Mouse (Mus musculus): ENCODE measurements around the gene F12.

The F12 gene

DNA sequence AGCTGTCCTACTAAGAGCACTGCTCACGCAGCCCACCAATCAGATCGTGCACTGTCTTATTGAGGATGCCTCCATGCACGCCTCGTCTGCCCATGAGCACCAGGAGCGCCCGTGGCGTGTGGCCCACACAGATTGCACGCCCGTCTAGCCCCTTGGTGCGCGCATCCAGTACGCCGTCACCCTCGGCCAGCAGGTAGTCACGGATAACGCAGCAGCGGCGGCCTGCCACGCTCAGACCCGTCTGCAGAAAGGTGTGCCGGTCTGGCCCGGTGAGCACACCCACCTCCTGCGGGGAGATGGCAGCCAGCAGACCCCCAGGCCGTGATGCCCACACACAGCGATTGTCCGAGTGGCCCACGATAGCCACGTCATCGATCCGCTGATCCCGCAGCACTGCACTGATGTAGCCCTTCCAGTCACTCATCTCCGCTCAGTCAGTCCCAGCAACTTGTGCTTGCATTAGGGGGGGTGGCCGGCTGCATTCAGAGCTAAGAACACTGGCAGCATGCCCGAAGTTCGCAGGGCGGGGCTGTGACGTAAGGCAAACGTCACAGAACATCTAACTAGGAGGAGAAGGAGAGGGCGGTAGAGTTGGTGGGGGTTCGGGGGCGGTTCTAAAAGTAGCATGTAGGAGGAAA, 11.7 kb downstream of the F12 start, which contains the start of gene Pfn3:
TSS of gene Pfn3 (minus strand) at position 490 of the 638 bp plus-strand sequence.
- intact Hi-C loops (cut with DNase I): no loop called here

DNA sequence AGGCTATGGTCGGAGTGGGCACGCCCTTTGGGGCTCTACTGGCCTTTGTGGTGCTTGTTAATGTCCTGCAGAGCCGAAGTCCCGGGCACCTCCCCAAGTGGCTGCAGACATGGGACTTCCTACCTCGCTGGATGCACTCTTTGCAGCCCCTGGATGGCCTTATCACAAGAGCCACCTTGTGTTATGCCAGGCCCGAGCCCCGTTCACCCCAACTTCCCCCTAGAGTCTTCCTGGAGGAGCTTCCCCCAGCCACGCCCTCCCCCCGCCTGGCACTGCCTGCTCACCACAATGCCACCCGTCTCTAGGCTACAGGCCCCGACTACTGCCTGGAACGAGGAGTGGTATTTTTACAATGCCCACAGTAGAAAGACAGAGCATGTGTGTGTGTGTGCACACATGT, 13.3 kb downstream of the F12 start:
- intact Hi-C loops (cut with DNase I): no loop called here

DNA sequence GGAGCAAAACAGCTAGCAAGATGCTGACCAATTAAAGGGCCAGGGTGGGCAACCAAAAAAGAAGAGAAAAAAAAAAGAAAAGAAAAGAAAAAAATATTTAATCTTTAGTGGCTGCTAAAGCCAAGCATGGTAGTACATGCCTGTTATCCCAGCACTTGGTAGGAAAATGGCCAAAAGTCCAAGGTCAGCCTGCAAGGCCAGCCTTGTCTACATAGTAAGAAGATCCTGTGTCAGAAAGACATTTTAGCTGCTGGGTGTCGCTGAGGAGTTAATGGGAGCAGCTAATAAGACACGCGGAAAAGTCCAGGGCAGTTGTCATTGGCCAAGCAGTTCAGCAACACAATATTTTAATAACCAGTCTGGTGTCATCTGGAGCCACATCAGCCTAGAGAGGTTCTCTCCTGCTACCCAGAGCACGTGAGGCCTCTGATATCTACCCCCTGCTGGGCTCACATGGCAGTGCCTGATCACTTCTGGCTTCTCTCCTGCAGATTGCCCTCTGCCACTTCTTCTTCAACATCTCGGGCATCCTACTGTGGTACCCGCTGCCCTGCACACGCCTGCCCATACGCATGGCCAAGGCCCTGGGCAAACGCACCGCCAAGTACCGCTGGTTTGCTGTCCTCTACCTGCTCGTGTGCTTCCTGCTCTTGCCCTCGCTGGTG, 13.8 kb downstream of the F12 start:
- intact Hi-C loops (cut with DNase I): no loop called here

DNA sequence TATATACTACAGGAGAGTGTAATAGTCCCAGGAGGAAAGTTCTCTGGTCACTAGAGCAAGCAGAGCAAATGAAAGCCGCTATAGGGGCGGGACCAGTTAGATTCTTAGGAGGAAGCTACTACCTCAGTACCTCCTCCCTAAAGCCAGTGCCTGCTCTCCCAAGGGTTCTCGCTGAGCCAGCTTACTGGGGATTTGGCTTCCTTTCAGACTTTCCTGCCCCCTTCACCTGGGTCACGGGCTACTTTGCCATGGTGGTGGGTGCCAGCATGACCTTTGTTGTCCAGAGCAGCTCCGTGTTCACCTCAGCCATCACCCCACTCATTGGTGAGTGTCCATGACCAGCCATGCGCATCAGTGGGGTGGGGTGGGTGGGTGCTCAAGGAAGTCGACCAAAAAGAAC, 14.8 kb downstream of the F12 start:
- intact Hi-C loops (cut with DNase I): no loop called here

DNA sequence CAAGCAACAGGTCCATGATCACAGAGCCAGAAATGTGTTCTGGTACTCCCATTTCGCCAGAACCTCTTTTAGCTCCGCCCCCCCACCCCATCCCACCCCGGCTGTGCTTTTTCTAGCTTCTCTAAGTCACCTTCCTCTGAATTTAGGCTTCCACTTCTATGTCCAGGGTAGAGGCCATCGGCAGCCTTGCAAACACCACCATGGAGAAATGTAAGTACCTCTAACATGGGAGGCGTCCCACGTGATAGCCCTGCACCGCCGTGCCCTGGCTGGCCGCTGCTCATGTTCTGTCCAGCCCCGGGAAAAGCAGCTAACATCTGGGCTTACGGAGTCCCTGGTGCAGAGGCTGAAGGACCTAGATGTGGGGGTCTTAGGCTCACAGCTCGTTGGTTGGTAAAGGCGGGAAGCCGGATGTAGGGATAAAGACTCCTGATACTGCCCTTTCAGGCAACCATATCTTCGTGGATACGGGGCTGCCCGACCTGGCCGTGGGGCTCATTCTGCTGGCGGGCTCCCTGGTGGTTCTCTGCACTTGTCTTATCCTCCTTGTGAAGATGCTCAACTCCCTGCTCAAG, 18.0 kb downstream of the F12 start:
- intact Hi-C loops (cut with DNase I): loop anchor here (5.0 kb wide), 1 partner anchor 109 kb away; no protein-coding TSS in a partner anchor

DNA sequence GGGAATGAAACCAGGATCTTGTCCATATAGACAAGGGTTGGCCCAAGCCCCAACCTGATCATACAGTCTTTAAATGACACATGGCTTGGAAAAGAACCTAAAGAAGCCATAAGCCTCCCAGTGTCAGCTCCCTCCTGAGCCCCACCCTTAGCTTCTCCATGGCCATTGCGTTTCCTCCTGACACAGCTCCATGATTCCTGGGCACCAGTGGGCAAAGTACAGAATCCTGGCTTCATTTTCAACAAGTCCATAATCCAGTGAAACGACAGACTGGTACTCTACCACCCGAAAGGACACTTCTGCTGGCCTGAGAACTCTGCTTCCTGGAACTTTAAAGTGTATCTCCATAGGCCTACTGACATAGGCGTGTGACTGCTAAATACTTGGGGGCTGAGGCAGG, 19.3 kb downstream of the F12 start:
- intact Hi-C loops (cut with DNase I): loop anchor here (5.0 kb wide), 1 partner anchor 110 kb away; no protein-coding TSS in a partner anchor

DNA sequence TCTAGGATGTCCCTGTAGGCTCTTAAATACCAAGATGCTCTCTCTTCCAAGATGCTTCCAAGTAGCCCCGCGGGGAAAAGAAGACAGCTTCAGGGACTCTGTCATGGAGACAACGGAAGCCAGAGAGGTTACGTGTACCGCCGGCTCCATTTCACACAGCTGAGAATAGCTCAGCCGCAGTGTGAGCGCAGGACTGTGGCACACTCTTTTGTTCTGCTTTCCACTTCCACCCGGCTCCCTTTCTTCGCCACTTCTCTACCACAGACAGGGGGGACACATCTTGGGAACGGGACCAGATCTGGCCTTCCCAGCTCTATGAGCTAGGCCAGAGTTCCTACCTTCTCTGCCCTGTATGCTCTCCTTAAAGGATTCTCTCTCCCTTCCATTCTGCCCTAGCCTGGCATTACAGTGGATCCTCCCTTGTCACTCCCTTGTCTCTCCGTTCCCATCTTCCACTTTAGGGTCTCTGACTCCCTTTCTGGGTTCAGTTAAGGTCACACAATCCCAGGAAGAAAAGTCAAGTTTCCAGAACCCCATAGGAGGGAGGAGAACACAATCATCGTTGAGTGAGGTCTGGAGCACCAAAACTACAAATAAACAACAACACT, 20.7 kb downstream of the F12 start:
- intact Hi-C loops (cut with DNase I): loop anchor here (2.0 to 5.0 kb wide), 2 partner anchors 65 to 111 kb away; no protein-coding TSS in a partner anchor

DNA sequence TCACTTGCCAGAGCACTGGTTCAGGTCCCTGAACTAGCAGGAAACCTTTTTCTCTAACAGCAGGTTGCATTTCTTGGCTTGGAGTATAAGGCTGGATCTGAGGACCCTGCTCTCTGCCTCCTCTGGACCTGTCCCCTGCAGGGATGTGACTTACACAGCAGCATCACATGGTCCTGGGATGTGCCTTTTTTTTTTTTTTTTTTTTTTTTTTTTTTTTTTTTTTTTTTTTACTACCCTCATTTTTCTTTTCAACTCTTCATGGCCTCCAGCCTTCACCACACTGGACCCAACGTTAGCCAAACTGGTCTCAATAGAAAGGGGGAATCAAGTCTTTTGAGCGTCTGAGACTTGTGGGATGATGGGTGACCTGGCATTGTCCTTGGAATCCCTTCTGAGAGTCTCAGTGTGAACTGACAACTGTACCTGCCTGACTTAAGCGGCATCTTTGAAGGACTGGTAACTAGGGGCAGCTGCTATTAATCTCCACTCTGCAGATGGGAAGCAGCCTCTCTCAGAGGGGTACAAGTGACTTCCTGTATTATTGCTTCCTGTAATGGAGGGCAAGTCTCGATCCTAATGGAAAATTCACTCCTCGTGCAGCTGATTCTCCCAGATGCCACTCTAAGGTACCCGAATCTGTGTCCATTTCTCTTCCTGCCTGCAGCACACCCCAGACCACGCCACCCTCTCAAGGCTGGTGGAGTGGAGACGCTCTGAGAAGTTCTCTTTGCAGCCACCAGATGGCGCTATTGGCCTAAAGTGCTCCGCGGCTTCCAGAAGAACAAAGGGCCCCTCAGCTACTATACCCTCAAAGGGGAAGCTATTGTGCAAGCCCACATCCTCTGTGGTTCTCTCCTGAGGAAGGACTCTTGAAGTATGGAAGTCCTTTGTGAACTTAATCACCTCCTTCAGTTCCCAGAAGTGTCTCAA, 21.5 kb downstream of the F12 start:
- intact Hi-C loops (cut with DNase I): loop anchor here (2.0 to 5.0 kb wide), 2 partner anchors 66 to 112 kb away; no protein-coding TSS in a partner anchor

DNA sequence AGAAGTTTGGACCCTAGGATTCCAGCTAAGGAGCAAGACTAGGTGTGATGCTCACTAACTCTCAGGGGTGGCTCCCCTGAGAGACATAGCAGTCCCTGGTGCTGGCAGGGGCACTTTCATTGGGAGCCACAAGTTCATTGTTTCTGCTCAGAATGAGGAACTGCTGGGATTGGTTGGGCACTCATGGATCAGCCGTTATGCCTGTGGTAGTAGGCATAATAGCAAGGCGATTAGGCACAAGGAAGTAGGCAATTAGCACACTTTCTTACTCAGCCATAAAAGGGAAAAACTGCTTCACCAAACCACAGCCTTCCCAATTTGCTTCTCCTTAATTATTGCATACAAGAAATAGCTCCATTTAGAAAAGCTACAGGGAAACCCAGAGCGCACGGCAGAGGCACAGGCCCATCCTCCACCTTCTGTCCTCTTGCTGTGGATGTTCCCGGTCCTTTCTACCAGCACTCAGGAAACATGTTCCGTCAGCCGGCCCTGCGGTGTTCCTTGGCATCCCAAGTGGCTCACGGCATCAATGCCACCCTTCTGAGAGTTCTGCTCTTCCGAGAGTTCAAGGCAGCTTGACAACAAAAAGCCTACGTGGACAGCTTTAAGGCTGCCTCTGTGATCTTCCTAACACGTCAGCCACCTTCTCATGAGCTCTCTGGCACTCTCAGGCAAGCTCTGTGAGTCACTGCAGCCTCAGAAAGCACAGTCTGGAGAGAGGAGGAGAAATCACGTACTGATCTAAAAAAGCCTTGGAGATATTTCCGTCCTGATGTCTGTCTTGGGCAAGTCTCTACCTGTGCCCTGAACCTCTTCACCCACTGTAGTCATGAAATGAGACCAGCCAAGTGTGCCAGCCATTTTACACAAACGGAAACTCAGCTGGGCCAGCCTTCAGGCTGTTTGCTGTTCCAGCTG, 22.4 kb downstream of the F12 start:
- intact Hi-C loops (cut with DNase I): loop anchor here (2.0 kb wide), 1 partner anchor 67 kb away; no protein-coding TSS in a partner anchor

DNA sequence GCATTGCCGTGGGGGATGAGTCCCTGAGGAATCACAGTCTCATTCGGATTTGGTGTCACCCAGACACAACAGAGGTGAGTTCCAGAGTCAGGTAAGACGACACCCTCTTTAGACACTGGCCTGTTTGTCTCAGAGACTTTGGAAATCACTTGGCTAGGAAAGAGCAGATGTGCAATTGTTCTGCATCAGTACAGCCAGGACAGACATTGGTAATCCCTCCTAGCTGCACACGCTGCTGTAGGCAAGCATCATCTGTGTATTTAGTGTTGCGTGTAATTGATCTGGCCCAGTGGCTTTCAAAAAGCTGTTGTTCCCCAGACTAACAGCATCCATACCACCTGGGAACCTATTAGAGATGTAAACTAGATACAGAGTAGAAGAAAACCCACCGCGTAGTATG, 23.3 kb downstream of the F12 start:
- intact Hi-C loops (cut with DNase I): no loop called here

DNA sequence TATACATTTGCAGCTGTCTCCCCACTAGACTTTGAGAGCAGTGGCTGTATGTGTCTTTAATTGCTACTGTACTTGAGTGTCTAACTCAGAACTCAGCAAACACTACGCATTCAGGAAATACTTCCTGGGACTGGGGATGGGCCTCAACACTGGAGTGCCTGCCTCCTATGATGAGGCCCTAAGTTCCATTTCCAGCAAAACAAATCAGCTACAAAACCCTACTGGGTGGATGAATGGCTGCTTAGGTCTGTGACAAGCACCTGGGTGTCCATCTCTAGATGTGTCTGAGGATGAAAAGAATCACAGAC, 26.6 kb downstream of the F12 start:
- intact Hi-C loops (cut with DNase I): no loop called here

DNA sequence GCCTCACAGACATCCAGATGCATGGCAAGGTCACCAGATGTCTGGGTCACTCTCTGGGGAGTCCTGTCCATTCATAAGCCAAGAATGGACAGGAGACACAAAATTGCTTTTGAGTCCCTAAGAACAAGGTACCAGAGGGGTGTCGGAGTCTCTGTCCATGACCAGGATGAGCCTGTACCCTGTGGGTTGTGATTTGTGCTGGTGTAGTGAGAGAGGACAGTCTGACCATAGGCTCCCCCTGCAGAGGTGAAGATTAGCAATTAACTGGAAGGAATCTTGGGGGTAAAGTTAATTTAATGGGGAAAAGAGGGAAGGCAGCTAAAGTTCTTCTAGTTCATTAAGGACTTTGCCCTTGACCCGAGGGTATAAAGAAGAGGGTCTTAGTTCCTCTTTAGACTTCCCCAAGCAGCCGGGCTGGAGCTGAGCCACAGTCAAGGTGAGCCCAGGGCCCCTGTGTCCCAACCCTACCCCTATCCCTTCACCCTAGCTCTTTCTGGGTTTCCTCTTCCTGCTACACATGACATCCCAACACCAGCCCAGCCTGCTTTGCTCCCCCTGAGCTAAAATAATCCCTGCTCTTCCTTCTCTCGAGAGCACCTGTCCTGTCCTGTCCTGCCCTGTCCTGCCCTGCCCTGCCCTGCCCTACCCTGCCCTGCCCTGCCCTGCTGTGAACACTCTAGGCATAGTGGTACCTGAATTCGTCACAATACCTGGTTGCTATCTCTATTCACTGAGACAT, 27.1 kb downstream of the F12 start:
- intact Hi-C loops (cut with DNase I): no loop called here

DNA sequence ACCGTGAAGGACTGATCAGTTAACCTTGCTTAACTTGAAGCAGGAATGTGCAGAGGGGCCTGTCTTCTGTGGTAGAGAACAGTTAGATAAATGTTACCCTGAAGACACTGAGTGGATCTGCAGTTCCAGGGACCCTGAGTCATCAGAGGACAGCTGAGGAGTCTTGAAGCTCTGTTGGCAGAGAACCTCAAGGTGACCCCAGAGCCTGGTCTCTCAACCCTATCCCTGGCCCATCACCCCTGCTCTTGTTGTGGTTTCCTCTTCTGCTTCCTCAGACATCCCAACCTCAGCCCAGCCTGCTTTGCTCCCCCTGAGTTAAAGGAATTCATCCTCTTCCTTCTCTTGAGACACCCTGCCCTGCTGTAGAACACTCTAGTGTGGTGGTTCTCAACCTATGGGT, 28.5 kb downstream of the F12 start, which contains the start of gene Slc34a1:
TSS of gene Slc34a1 (plus strand) at position 100 of the 400 bp plus-strand sequence.
- intact Hi-C loops (cut with DNase I): no loop called here

DNA sequence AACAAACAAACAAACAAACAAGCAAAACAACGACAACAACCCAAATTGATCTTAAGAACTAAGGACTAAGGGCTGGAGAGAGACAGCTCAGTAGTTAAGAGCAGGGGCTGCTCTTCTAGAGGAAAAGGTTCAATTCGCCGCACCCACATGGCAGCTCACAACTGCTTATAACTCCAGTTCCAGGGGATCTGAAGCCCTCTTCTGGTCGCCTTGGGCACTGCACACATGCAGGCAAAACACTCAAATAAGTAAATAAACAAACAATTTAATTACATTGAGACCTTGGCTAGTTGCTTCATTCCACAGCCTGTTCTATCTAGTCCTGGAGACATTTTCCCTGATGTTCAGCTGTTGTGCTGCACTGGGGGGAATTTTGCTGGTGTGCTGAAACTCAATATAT, 33.7 kb downstream of the F12 start:
- intact Hi-C loops (cut with DNase I): no loop called here

DNA sequence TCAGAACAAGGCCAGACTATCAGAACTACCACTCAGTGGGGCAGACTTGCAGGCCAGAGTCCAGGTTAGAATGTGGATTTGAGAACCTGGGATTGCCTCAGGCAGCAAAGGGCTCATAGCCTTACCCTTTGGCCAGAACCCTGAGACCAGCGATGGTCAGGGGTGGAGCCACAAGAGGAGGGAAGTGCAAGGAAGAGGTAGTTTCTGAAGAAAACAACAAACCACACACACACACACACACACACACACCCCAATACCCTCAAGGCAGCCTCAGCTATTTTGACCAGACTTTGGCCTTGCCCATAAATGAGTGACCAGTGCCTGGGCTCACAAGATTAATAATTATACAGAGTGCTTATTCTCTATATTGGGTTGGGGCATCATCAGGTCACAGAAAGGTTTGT, 35.0 kb downstream of the F12 start:
- intact Hi-C loops (cut with DNase I): no loop called here

DNA sequence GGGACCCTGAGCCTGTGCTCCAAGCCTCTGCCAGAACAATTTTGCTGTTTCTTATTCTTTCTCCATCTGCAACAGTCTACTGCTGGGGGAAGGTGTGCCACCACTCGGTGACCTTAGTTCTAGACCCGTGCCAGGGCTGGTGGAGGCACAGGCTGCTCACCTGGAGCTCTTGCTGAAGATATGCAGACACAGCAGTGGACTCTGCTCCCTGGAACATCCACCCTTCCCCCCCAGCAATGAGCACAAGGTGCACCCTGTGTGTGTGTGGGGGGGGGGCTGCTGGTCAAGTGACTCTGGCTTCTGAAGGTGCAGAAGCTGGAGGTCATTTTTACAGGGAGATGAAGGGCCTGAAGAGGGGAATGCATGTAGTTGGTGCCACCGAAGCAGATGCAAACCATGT, 35.9 kb downstream of the F12 start:
- intact Hi-C loops (cut with DNase I): no loop called here

DNA sequence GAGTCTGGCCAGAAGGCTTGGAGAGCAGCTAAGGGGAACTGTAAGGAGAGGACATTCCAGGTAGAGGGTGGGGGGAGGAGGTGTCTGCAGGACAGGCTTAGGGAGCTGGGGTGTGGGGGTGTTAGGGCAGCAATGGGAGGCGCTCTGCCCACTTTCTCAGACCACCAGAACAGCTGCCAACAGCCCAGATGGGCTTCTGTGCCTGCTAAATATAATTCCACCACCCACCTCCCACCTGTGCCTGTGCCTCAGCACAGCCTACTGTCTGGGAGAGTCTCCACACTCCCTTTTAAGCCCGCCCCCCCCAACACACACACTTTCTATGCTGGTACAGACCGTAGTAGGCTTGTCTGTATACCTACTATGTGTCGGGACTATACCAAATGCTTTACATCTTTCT, 44.8 kb downstream of the F12 start:
- intact Hi-C loops (cut with DNase I): no loop called here

DNA sequence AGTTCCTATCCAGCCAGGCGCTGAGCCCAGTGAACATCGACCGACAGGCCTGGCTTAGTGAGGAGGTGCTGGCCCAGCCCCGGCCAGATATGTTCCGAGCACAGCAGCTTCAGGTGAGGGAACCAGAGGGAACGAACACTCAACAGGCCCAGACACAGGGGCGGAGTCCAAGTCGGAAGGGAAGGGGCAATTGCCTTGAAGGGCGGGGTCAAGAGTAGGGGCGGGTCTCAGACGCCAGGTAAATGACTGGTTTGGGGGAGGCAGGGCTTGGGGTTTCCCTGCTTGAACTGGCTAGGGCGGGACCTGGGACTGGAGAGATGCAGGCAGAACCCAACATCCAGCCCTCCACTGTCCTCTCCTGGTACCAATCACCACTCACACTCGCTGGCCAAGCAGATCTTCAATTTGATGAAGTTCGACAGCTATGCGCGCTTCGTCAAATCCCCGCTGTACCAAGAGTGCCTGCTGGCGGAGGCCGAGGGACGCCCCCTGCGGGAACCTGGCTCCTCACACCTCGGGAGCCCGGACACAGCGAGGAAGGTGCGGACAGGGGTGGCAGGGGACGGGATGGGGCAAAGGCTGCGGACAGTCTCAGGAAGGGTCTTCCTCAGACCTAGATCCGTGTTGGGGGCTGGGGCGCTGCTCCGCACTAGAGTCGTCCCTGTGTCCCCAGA, 47.5 kb downstream of the F12 start:
- intact Hi-C loops (cut with DNase I): loop anchor here (5.0 kb wide), 1 partner anchor 42 kb away; no protein-coding TSS in a partner anchor

DNA sequence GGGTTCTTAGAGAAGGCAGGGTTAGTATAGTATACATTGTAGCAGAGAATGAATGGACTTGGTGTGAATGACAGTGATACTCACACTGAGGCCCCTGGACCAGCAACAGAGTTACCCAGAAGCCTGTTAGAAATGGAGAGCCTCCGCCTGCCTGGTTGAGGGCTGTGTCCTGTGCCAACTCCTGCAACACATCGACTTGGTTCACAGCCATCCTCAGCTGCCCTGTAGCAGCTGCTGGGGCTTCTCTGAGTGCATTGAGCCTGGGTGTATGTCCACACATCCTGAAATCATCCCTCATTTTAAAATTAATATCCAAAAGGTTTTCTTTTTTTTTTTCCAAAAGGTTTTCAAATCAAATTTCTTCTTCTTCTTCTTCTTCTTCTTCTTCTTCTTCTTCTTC, 50.7 kb downstream of the F12 start:
- intact Hi-C loops (cut with DNase I): loop anchor here (5.0 kb wide), 1 partner anchor 39 kb away; no protein-coding TSS in a partner anchor
